ENCODE assay signal across 23 mouse cellular contexts in genomic region chr9:72780694-72781093, GRCm38 (mm10). TPM values are rescaled to one million over a fixed set of nuclear protein-coding genes. Genes with fewer than 3 reads are reported as not detected.
DNase-seq lines count a peak whose midpoint lies in the region; ATAC-seq lines count a peak whose summit lies in the region.
"Had no signal": no experiment of that assay in that cellular context is flagged by ENCODE, and none has a peak within 500 bp of the region (broad histone marks: within the 10 kb centered on the region; RNA-seq: fewer than 3 reads in every experiment).

No protein-coding gene starts in this region.

- H3K9me3 ChIP-seq in heart, embryonic 10.5 days: no peaks in the 10 kb centered on the region
- no peaks in the 10 kb centered on the region for H3K9me3 ChIP-seq in hindbrain, embryonic 10.5 days
- H3K9me3 ChIP-seq in hindbrain, embryonic 13.5 days: no peaks in the 10 kb centered on the region
- H3K9me3 ChIP-seq in liver, embryonic 11.5 days (ENCODE audit: control insufficient read depth, low read length): no peaks in the 10 kb centered on the region; the same call in 1 of the 2 replicates
- H3K9me3 ChIP-seq: embryonic facial prominence, embryonic 15.5 days; forebrain, embryonic 10.5 days; limb, embryonic 15.5 days; neural tube, embryonic 12.5 days had no signal

- no peak overlapping the region for H3K9ac ChIP-seq in hindbrain, embryonic 13.5 days
- H3K9ac ChIP-seq in liver, embryonic 11.5 days (ENCODE audit: low read depth, low read length): no peak overlapping the region
- H3K9ac ChIP-seq: embryonic facial prominence, embryonic 15.5 days; limb, embryonic 15.5 days; neural tube, embryonic 12.5 days had no signal

- peak overlapping the region; percentile 88 for H3K27ac ChIP-seq in heart, embryonic 10.5 days
- peak overlapping the region; percentile 75 for H3K27ac ChIP-seq in hindbrain, embryonic 10.5 days
- no peak overlapping the region for H3K27ac ChIP-seq in hindbrain, embryonic 13.5 days
- H3K27ac ChIP-seq in liver, embryonic 11.5 days (ENCODE audit: low read depth, low read length): no peak overlapping the region
- H3K27ac ChIP-seq: embryonic facial prominence, embryonic 15.5 days; limb, embryonic 15.5 days; neural tube, embryonic 12.5 days; stomach, postnatal 0 days had no signal

- no peak overlapping the region for H3K4me2 ChIP-seq in hindbrain, embryonic 13.5 days
- H3K4me2 ChIP-seq in liver, embryonic 11.5 days: peak overlapping the region; percentile 31; the same call in 1 of the 2 replicates
- H3K4me2 ChIP-seq: embryonic facial prominence, embryonic 15.5 days; limb, embryonic 15.5 days; neural tube, embryonic 12.5 days had no signal

- WGBS in heart, embryonic 10.5 days: 5% methylated on average over 5 of the region's 5 CpGs
- WGBS in hindbrain, embryonic 10.5 days: 37% methylated on average over 5 of the region's 5 CpGs
- 33% methylated on average over 5 of the region's 5 CpGs for WGBS in hindbrain, embryonic 13.5 days
- WGBS in liver, embryonic 11.5 days: 27% methylated on average over 5 of the region's 5 CpGs

- ATAC-seq in hindbrain, embryonic 13.5 days (ENCODE audit: low FRiP score): no peak
- no peak for ATAC-seq in liver, embryonic 11.5 days (replicated peaks; ENCODE audit: low FRiP score)

- peak overlapping the region; percentile 49 for H3K4me3 ChIP-seq in heart, embryonic 10.5 days
- H3K4me3 ChIP-seq in hindbrain, embryonic 10.5 days: no peak overlapping the region
- H3K4me3 ChIP-seq in hindbrain, embryonic 13.5 days: no peak overlapping the region
- no peak overlapping the region for H3K4me3 ChIP-seq in liver, embryonic 11.5 days (ENCODE audit: low read depth, low read length)
- H3K4me3 ChIP-seq: embryonic facial prominence, embryonic 15.5 days; forebrain, embryonic 10.5 days; limb, embryonic 15.5 days; neural tube, embryonic 12.5 days had no signal

- no peaks in the 10 kb centered on the region; the same call in 1 of the 2 replicates for H3K36me3 ChIP-seq in heart, embryonic 10.5 days
- no peaks in the 10 kb centered on the region for H3K36me3 ChIP-seq in hindbrain, embryonic 10.5 days
- no peaks in the 10 kb centered on the region for H3K36me3 ChIP-seq in hindbrain, embryonic 13.5 days
- no peaks in the 10 kb centered on the region for H3K36me3 ChIP-seq in liver, embryonic 11.5 days (ENCODE audit: control insufficient read depth, insufficient read depth, low read length)
- H3K36me3 ChIP-seq: embryonic facial prominence, embryonic 15.5 days; forebrain, embryonic 10.5 days; limb, embryonic 15.5 days; neural tube, embryonic 12.5 days had no signal

- no peak for DNase-seq in heart, embryonic 10.5 days (ENCODE audit: low spot score)
- DNase-seq in heart, adult 11 months: no peak
- DNase-seq in hindbrain, embryonic 10.5 days (ENCODE audit: low spot score): no peak
- DNase-seq in liver, embryonic 11.5 days (ENCODE audit: low spot score): no peak
- DNase-seq in liver: no peak
- DNase-seq in ovary, postnatal 10 days (ENCODE audit: low spot score): no peak
- no peak for DNase-seq in spleen, adult 12 weeks (ENCODE audit: low spot score)
- DNase-seq: adrenal gland, postnatal 10 days; cerebellum, adult 11-12 months; cerebellum, postnatal 25 days; heart, adult 18-20 months; kidney, adult 11 months; layer of hippocampus, postnatal 36 days; lung, adult 18-20 months; right cerebral cortex, postnatal 25 days; thymus, postnatal 14 days had no signal

- H3K27me3 ChIP-seq in heart, embryonic 10.5 days (ENCODE audit: insufficient read depth, poor library complexity, severe bottlenecking): no peaks in the 10 kb centered on the region
- no peaks in the 10 kb centered on the region for H3K27me3 ChIP-seq in hindbrain, embryonic 10.5 days (ENCODE audit: insufficient read depth, poor library complexity, severe bottlenecking)
- no peaks in the 10 kb centered on the region for H3K27me3 ChIP-seq in hindbrain, embryonic 13.5 days
- H3K27me3 ChIP-seq in liver, embryonic 11.5 days (replicated peaks; ENCODE audit: control insufficient read depth, insufficient read depth, low read length): no peaks in the 10 kb centered on the region
- H3K27me3 ChIP-seq: CH12.LX; embryonic facial prominence, embryonic 15.5 days; neural tube, embryonic 12.5 days had no signal

- peaks cover 38% of the 10 kb centered on the region for H3K4me1 ChIP-seq in heart, embryonic 10.5 days
- H3K4me1 ChIP-seq in hindbrain, embryonic 10.5 days (replicated peaks): peaks cover 36% of the 10 kb centered on the region
- peaks cover 19% of the 10 kb centered on the region for H3K4me1 ChIP-seq in hindbrain, embryonic 13.5 days (replicated peaks)
- peaks cover 7% of the 10 kb centered on the region; the same call in 1 of the 2 replicates for H3K4me1 ChIP-seq in liver, embryonic 11.5 days (replicated peaks; ENCODE audit: control insufficient read depth, insufficient read depth, low read length)

RNA-seq across cellular contexts. Expression of gene Prtg, which starts 26.0 kb away (rescaled TPM):
- 7.6 and 11.1 TPM in 2 replicates for polyA plus RNA-seq in heart, embryonic 10.5 days (2016; fragmentation: Nextera tagmentation; extraction: Ambion mirVana)
- 7.6 and 19.9 TPM in 2 replicates for polyA plus RNA-seq in hindbrain, embryonic 10.5 days (2016; fragmentation: Nextera tagmentation; extraction: Ambion mirVana)
- 0.72 and 0.74 TPM in 2 replicates for polyA plus RNA-seq in hindbrain, embryonic 13.5 days (2015; fragmentation: Nextera tagmentation; extraction: Ambion mirVana)
- 1.7 TPM in 2 replicates for polyA plus RNA-seq in liver, embryonic 11.5 days (2014; fragmentation: Nextera tagmentation; extraction: Ambion mirVana)

Comparison
In these comparisons a context has a peak if more than half of its experiments do, and no peak if none do; other contexts are left out.
1. H3K27ac ChIP-seq: peak in heart, embryonic 10.5 days (single experiment) and hindbrain, embryonic 10.5 days (single experiment); none in hindbrain, embryonic 13.5 days (single experiment) and liver, embryonic 11.5 days (single experiment).